Mouse (Mus musculus) mesoderm, embryonic 11.5 days (tissue): ENCODE results near the gene Olfr1040.
"Not testable (repeated sequence)": the region's sequence is repeated elsewhere in the genome, so short reads cannot be mapped to it uniquely, and the experiment has no call there.

Experiments used
- DNase-seq: peaks from one replicate; pipeline ENCODE4 v3.0.0-alpha.2; 2012; ENCODE audit warnings: low read depth, low spot score

Olfr1040 gene

DNA sequence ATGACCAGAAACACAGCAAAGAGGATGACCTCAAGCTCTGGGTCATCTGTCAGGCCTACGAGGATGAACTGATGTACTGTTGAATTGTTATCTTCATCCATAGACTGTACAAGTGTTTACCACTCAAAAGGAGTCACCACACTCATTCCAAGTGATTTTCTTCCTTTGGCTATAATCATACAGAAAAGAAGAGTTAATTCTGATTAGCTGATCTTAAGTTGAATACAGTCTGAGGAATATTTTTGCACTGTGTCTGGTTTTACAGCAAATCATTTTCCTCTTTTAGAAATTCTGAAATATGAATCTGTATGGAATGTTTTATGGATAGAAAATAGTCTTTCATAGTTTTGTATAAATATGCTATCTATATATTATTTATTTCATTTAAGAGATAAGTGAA, at the start of gene Olfr1040:
Olfr1040 (minus strand) TSS at position 101 of the 400 bp plus-strand sequence.
- DNase-seq = no peak

DNA sequence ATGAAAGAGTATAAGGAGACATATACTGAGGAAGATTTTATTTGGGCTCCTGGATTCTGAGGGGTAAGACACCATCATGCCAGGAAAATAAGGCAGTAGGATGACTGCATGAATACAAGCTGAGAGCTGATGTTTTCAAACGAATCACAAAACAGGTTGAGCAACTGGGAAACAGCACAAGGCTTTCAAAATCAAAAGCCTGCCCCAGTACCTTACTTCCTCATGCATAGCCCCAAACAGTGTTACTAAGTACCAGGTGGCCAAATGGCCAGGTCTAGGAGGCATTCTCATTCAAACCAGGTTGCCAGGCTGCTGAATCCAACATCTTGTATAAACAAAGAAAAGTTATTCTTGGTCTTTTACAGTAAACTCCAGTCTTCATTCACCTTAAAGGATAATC, 49.3 kb upstream of the Olfr1040 start:
- no peak for DNase-seq

DNA sequence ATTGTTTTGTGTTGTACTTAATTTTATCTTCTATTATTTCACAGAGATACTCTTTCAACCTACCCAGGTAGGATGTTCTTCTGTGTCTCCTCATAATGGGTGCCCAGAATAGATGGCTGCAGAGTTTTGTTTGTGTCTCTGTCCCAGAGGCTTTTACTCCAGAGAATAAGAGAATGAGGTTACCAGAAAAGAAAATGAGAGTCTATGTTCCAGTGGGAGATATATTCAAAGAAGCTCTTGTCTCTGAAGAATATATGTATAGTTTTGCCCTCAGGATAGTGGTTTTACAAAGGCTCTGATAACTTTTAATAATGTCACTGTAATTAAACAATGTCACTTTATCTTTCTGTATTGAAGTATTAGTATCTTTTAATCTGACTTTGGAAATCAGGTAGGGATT, 39.1 kb upstream of the Olfr1040 start, which contains the start of gene Olfr52:
Olfr52 (minus strand) TSS at position 101 of the 400 bp plus-strand sequence.
- no peak for DNase-seq

DNA sequence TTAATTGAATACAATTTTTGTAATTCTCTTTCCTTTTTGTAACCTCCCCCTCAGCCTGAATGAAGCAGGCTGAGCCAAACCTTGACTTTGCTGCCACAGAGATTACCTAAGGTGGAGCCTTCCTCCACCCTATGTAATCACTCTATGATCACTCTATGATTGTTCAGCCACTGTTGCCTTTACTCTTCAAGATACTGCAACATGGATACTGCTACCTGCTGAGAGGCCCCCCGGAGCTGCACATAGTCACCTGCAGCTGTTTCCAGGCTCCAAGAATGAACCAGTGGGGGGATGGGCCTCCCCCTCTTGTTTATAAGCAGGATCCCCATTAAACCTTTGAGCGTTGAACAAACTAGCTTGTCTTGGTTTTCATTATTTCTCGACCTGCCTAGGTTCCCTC, 33.4 kb upstream of the Olfr1040 start:
- no peak for DNase-seq

DNA sequence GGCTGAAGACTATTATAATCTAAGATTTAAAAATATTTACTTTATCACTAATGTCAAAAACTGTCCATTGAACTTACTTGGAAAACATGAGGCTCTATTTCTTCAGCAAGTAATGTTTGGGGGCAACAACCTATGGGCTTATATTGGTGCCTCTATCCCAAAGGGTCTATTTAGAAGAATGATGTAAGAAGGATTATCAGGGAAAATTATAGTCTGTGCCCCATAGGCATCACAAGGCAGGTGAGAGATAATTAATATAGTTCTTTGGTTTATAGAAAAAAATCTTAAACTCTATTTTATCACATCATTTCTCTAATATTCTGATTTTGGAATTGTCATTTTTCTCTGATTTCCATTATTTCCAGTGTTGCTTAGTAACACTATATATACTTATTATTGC, 31.2 kb upstream of the Olfr1040 start, which contains the start of gene Olfr1044:
Olfr1044 (minus strand) TSS at position 101 of the 400 bp plus-strand sequence.
- no peak for DNase-seq

DNA sequence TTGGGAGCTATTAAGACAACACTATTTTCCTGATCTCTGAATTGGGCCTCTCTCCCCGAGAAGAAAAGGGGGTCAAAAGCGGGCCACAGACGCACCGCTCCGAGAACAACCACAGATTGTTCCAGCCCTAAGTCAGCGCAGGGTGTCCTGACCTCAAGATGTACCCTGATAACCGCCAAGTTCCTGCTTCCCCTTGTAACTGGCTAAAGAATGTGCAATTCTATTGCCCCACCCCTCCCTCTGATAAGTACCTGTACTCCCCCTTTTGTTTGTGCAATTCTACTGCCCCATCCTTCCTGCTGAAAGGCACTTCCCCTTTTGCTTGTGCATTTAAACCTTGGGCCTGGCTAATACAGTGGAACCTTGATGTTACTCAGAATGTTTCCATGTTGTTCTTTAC, 28.9 kb upstream of the Olfr1040 start:
- not testable (repeated sequence) for DNase-seq

DNA sequence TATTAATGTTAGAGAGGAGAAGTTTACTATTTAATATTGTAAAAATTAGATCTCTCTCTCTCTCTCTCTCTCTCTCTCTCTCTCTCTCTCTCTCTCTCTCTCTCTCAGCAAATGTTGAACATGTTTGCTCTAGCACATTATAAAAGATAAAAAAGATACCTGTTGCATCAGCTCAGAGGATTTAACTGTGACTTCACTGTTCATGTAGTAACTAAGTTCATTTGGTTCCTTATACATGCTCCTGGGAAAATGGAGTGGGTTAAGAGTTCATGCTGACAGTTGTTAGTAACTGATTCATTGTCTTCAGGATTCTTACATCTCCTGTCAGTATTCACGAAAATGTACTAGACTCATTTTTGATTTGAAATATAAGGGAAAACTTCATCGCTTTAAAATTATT, 20.9 kb upstream of the Olfr1040 start, which contains the start of gene Olfr1043:
Olfr1043 (minus strand) TSS at position 101 of the 400 bp plus-strand sequence.
- DNase-seq = no peak

DNA sequence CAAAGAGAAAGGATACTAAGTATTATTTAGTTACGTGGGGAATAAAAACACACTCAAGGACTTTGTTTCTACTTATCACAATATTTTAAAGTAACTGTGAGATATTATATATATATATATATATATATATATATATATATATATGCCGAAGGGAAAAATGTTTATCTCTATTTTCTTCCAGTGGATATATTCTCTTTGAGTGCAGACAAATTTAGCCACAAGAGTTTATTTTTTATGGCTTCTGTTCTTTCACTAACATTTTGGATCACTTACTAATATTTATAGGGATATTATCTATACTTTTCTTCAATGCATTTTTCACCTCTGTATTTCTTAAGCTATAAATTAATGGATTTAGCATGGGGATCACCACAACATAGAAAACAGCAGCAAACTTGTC, 15.2 kb upstream of the Olfr1040 start, which contains the start of gene Olfr1042:
Olfr1042 (minus strand) TSS at position 101 of the 400 bp plus-strand sequence.
- DNase-seq = no peak

DNA sequence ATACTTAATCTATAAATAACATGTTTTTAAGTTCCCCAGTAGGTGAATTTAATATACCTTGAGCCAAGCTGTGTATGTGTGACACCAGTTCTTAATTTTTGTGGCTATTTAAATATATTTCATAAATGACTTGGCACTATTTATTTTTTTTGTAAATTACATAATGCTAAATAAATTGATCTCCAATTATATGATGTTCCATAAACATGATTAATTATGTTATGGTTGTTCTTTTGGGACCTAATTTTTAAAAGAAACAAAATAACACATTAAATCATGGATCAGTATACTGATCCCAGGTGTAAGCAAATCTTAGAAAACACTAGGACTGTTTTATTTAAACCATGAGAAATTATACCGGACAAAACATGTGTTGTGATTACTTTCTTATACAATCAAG, 10.7 kb downstream of the Olfr1040 start, which contains the start of gene Olfr1039:
Olfr1039 (minus strand) TSS at position 101 of the 400 bp plus-strand sequence.
- DNase-seq = no peak
